Mouse (Mus musculus): ENCODE results near the gene Aqp5.

Aqp5 gene

GRCm38 (mm10) chr15:99590429-99591084 is at the start of gene Aqp5:
Gene Aqp5, plus strand, starts transcription at chr15:99590782.
- DNase-seq (ENCODE audit: low read depth, low spot score): no peak

GRCm38 (mm10) chr15:99544047-99544446 is 46.5 kb upstream of the Aqp5 start:
- DNase-seq (ENCODE audit: low read depth, low spot score): no peak

DNA sequence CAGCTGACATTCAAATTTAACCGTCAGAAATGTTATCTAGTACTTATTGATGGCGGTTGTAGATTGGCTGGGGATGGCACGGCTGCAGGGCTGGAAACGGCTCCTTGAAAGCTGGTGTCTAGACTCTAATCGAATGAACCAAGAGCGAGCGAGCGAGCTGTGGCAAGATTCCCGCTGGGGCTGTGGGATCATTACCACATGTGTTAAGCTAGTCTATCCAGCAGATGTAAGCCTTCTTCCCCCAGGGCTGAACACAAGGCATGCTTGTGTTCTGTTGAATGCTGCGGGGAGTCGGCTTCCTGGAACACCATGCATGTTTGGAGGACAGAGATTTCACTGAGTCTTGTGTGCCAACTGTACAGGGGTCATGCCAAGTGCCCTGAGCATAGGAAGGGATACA is 44.0 kb upstream of the Aqp5 start:
- DNase-seq (ENCODE audit: low read depth, low spot score): no peak

GRCm38 (mm10) chr15:99547732-99548131 is 42.9 kb upstream of the Aqp5 start:
- DNase-seq (ENCODE audit: low read depth, low spot score): no peak

- no peak for DNase-seq (ENCODE audit: low read depth, low spot score)
These were observed 40.7 kb upstream of the Aqp5 start for GRCm38 (mm10) chr15:99549901-99550300.

GRCm38 (mm10) chr15:99553767-99554166 is 36.8 kb upstream of the Aqp5 start:
- DNase-seq (ENCODE audit: low read depth, low spot score): no peak

GRCm38 (mm10) chr15:99558947-99559346 is 31.6 kb upstream of the Aqp5 start:
- DNase-seq (ENCODE audit: low read depth, low spot score): no peak

GRCm38 (mm10) chr15:99560246-99560645 is 30.3 kb upstream of the Aqp5 start:
- DNase-seq (ENCODE audit: low read depth, low spot score): no peak

DNA sequence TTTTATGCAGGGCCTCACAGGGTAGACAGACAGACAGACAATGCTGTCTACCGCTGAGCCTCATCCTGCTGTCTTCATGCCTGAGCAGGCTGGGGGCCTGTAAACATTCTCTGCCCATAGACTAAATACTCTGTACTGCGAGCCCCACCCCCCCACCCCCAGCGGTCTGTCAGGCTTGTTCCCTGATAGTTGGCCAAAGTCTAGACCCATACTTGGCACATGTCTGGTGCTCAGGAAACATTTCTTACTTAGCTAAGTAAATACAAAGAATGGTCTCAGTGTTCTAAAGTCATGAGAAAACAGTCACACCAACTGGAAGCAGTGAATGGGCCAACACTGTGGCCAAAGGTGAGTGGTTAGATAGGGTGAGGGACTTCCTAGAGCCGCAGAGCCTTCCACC is 23.2 kb upstream of the Aqp5 start:
- DNase-seq (ENCODE audit: low read depth, low spot score): no peak

- DNase-seq (ENCODE audit: low read depth, low spot score): no peak
These were observed 21.9 kb upstream of the Aqp5 start for GRCm38 (mm10) chr15:99568682-99569081.

DNA sequence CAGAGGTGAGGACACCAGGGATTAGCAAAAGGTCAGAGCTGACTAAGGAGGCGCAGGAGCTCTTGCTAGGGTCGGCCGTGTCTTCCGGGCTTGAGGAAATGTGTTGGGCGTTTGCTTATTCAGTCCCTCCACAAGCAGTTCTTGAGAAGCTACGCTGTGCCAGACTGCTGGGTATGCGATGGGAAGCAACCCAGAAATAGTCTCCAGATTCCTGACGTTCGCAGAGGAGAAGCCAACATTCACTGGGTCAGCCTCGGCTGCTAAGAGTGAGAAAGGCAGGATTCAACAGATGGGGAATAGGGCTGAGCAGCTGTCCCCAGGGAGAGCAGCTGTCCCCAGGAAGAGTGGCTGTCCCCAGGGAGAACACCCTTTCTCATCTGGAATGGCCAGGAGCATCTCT is 21.5 kb upstream of the Aqp5 start:
- peak; percentile 60 for DNase-seq (ENCODE audit: low read depth, low spot score)

- DNase-seq (ENCODE audit: low read depth, low spot score): no peak
These were observed 11.6 kb upstream of the Aqp5 start, which contains the start of gene Aqp2 for GRCm38 (mm10) chr15:99578802-99579485. Gene Aqp2, plus strand, starts transcription at chr15:99579055.

- no peak for DNase-seq (ENCODE audit: low read depth, low spot score)
These were observed 6.9 kb upstream of the Aqp5 start for GRCm38 (mm10) chr15:99583463-99584344.

GRCm38 (mm10) chr15:99584407-99585202 is 6.0 kb upstream of the Aqp5 start:
- DNase-seq (ENCODE audit: low read depth, low spot score): no peak

GRCm38 (mm10) chr15:99585741-99586140 is 4.8 kb upstream of the Aqp5 start:
- no peak for DNase-seq (ENCODE audit: low read depth, low spot score)

- no peak for DNase-seq (ENCODE audit: low read depth, low spot score)
These were observed 4.1 kb upstream of the Aqp5 start for GRCm38 (mm10) chr15:99586525-99586924.

DNA sequence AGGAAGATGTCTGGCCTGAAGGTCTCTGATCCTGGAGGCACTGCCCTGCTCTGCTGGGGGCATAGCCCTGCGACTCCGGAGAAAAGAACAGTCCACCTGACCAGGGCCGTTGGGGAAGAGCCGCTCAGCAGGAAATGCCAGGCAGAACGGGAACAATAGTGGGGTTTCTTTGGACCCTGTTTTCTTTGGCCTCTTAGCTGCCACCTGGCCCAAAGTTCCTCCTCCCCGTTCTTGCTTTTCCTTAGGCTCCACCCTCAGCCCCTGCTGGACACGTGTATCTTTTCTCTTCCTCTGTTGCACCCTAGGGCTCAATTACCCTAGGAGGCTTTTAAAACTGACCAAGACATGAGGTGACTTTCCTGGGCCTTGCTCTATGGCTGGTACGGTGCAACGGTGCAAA is 1.3 kb upstream of the Aqp5 start:
- DNase-seq (ENCODE audit: low read depth, low spot score): no peak

- DNase-seq (ENCODE audit: low read depth, low spot score): no peak
These were observed 878 bp upstream of the Aqp5 start for GRCm38 (mm10) chr15:99589704-99590103.

DNA sequence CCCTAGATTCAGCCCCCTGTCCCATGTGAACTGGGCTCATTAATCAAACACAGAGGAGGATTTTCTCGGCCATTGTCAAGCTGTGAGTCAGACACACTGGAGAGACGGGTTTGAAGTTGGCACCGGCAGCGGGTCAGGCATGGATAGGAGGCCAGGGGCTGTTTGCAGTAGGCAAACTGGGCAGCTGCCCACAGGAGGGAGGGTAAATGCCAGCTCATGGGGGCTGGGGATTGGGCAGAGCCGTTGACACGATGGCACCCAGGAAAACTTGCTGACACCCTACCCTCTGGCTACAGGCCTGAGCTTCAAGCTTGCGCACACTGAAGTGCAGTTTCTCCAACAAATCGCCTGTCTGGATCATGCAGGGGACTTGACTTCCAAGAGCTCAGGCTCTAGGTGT is 1.6 kb downstream of the Aqp5 start:
- no peak for DNase-seq (ENCODE audit: low read depth, low spot score)

DNA sequence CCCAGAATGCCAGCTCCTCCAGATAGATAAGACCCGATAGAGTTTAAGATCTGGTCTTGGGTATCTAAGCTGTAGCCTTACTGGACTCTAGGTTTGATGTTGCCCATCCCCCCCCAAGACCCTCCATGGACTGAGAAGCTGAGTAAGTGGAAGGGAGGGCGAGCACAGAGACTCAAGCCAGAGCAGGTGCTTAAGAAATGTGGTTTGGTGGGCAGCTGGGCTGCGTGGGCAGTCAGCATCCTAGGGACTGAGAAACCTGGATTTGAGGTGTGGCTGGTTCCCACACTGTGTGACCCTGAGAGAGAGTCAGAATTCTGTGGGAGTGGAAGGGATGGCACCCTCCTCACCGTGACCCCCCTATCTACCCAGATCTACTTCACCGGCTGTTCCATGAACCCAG is 2.3 kb downstream of the Aqp5 start:
- DNase-seq (ENCODE audit: low read depth, low spot score): no peak

DNA sequence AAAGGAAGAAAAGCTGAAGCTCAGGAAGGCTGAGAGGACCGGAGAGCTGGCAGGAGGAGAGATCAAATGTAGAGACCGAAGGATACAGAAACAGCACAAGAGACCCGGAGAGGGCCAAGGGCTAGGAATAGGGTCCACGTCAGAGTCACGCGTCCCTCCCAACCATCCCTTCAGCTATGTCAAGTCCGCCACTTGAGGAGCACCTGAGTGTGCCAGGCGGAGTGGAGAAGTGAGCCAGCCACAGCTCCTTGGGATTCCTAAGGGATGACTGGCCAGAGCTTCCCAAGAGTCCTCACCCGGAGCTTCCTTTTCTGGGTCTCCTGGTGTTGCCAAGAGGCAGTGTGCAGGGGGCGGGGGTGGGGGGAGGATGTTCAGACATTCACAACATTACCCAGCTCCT is 4.4 kb downstream of the Aqp5 start:
- no peak for DNase-seq (ENCODE audit: low read depth, low spot score)
